Mouse (Mus musculus): Measurements from ENCODE around the gene Cdk11b.
A peak's percentile ranks its signal among the peaks of the same experiment; 100 is the strongest.

Gene Cdk11b

DNA sequence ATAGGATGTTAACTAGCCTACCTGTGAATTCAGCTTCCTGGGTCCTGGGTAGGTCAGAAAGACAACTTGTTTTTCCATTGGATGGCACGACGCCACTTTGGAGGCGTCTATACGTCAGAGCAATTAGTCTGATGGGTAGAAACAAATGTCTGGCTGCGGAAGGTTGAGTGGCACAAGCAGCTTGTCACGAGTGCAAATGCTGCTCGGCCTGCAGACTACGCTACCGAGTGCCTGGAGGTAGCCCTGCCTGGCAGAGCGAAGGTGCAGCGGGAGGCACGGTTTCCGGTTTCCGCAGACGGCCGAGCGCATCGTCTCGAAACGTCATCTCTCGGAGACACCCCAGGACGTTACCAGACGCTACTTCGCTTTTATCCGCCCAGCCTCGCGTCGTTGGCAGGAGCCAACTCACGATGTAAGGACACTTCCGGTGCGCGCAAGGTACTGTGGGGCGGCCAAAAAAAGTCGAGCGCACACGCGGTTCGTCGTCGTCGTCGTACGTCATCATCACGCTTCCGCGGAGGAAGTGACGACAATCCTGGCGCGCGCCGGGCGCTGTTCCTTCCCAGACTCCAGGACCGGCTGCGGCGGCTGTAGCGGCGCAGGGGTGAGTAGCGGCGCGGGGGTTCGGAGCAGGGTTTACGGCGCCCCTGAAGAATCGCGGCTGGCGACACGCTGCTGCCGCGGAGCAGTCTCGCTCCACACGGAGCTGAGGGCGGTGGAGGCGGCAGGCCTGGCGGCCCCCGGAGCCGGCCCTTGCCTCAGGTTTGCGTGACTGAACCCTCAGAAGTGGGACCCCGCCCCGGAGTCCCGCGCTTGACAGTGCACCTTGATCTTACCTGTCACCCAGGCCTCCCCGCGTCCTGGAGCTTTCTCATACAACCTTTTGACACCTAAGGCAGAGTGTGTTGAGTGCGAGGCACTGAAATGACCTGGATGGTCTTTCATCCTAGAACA, at the start of gene Cdk11b:
TSS of gene Cdk11b (plus strand) at position 517 of the 954 bp plus-strand sequence.
- peak; percentile 96 for DNase-seq (ENCODE audit: inconsistent ontology term)

DNA sequence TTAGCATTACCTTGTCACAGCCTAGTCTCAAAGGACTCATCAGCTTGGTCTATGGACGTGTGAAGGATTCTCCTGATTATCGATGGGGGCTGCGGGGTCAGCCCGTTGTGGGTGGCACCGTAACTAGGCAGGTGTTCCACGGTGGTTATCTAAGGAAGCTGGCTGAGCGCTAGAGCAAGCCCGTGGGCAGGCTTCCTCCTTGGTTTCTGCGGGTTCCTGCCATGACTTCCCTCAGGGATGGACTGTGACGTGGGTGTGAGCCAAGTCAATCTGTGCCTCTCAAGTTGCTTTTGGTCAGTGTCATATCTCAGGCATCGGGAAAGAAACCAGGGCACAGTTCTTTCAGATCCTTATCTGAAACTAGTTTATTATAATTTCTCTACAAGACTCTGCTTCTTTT, 49.7 kb upstream of the Cdk11b start:
- DNase-seq (ENCODE audit: inconsistent ontology term) = no peak

DNA sequence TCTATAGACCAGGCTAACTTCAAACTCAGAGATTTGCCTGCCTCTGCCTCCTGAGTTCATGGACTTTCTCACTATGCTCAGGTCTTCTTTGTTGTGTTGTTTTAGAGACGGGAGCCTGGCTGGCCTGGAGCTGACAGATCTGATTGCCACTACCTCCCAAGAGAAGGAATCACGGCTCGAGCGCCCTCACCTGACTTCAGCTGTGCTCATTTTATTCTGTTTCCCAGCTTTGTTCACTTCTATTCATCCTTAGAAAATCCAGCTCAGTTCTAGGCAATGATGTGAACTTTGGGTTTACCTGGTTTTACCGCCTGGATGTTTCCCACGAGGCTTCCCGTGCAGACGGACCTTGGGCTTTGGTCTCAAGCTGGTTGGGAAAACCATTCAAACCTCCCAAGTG, 49.1 kb upstream of the Cdk11b start:
- DNase-seq (ENCODE audit: inconsistent ontology term) = no peak

DNA sequence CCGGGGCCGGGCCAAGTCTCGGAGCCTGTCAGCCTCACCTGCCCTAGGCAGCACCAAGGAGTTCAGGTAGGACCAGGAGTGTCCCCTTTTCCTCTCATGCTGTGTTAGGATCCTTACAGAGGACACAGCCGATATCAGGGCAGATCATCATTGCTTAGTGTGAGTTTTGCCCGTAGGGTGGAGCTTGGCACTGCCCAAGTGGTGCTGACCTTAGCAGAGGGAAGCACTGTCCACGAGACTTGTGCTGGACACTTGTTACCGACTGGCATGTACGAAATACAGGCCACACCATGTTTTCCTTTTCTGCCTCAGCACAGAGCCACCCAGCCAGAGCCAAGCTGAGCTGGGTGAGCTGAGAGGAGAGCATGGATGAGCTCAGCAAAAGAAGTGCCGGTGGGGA, 47.5 kb upstream of the Cdk11b start:
- DNase-seq (ENCODE audit: inconsistent ontology term) = no peak

DNA sequence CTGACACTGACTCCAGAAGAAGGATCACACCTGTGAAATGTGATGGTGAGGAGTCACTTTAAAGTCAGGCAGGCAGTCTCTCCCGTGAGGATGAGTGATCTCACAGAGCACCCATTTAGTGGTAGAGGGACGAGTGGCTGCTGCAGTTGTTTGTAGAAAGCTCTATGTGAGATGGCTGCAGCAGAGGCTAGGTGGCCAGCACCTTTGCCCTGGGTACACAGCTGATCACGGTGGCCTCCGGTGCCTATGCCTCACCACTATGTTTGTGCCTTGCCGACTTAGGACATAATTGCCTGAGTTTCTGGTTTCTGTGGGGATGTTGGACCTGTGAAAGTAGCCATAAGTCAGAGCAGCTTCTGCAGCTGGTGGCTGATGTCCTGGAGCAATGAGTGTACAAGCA, 46.9 kb upstream of the Cdk11b start:
- no peak for DNase-seq (ENCODE audit: inconsistent ontology term)

DNA sequence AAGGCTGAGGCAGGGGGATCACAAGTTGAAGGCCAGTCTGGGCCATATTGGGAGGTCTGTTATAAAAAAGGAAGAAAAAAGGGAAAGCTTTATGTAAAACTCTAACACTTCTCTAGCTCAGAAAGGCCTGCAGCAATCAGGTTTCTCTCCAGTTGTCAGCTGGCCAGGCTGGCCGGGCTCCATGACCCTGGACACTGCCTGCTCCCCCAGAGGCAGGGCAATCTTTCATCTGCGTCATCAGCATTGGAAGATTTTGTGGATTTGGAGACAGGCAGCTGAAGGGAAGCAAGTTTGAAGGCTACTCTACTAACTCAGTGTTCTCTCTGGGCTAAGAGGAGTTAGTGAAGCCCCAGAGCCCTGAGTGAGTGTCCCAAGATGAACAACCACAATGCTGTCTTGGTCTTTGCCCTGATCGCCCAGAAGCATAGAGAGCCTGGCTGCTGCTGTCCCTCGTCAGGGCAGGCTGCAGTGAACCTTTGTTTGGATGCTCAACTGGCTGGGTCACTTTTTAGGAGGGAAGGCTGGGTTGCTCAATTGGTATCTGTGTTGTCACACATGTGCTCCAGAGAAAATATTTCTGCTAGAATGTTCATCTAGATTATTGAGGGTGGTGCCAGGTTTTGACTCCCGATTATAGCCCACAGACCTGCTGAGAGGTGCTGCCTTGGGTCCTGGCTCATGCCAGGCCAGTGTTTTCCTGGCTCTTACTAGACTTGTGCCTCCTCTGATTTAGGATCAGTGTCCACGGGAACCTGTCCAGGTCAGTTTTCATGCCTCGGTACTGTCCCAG, 46.1 kb upstream of the Cdk11b start:
- DNase-seq (ENCODE audit: inconsistent ontology term) = no peak

DNA sequence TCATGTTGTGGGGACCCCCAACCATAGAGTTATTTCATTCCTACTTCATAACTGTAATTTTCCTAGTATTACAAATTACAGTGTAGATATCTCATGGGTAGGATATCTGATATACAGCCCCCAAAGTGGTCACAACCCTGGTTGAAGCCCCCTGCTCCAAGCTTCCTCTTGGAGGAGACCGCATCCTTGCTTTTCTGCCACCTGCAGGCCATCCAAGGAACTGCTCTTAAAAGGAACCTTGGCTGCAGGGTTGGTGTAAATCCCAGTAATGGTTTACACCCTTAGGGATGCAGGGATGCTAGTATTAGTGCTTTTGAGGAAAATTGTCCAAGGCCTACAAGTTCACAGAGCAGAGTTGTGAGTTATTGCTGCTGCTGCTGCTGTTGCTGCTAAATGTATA, 44.2 kb upstream of the Cdk11b start:
- no peak for DNase-seq (ENCODE audit: inconsistent ontology term)

DNA sequence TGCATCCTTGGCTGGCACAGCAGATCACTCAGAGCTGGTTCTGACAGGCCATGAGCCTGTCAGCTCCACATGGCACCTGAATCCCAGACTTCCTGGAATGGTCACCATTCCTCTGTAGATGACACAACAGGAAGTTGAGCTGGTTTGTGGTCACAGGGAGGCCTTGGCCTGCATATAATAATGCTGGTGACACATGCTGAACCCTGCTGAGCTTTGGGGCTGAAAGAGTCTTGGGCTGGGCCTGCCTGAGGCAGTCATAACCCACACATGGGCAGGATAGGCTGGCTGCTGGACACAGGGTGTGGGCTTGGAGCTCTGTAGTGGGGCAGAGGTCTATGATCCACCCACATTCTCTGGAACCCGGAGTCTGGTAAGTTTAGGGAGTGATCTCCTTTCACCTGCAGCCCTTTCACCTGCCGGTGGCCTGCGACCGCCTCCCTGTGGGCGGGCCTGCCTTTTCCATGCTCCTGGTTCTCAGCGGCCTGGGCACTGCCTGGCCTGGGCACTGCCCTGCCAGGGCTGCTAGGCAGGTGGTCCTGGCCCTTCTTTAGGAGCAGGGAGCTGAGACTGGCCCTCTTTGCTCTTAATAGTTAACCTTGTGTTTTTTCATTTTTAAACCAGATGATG, 42.3 kb upstream of the Cdk11b start:
- DNase-seq (ENCODE audit: inconsistent ontology term) = peak; percentile 80

DNA sequence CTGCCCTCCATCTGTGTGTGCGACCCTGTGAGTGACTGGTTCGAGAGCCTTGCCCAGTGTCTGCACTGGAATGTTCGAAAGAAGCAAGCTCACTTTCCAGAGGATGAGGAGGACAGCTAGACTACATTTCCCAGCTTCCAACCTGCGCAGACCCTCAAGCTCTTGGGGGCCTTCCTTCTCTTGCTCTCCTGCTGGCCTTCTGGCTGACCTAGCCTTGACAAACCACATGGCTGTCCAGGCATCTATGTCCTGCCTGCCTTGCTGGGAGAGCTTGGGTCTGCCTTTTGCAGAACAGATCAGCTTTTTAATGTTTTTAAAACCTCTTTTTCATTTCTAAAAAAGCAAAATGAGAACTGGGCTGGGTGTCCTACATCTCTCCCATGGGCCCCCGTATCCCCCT, 35.3 kb upstream of the Cdk11b start:
- DNase-seq (ENCODE audit: inconsistent ontology term) = no peak

DNA sequence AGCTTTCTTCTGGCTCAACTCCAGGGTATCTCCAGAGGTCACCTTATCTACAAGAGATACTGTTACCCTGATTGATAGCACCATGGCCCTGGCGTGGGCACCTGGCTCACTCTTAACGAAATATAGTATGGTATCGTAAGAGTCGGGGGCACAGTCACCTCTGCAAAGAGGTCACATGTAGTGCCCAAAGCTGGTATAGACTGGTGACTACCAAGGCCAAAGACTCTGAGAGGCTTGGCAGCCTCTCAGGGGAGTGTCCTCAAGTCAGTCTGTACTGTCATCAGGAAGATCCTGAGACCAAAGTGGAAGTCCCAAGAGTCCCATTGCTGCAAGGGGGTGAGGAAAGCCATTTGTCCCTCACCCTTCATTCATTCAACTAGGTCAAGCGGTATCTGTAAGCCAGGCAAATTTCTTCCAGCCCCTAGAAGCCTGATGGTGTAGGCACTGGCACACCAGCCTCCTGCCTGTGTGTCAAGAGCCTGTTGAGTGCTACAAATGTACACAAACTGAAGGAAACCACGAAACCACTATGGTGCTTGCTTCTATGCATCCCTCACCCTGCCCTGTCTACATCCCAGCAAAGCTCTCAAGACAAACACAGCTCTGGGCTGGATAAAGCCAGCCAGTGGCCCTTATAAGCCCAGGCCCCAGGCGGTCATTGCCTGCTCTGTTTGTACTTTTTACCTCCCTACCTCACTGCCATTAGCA, 33.5 kb upstream of the Cdk11b start:
- no peak for DNase-seq (ENCODE audit: inconsistent ontology term)

DNA sequence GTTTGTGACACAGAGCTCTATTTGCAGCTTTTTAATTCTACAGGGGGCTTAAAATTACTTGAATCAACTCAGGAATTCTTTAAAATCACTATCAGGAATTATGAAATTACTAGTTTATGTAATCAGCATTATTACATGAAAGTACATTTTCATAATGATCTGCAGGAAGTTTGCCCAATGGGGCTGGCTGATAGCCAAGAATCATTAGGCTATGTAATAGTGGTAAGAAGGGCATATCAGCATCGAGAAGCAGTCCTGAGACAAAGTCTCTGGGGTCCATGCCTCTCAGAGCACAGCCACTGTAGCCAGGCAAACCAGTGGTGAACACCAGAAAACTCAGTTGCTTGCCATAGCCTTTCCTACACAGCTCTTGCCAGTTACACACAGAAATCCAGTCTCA, 30.9 kb upstream of the Cdk11b start:
- DNase-seq (ENCODE audit: inconsistent ontology term) = no peak

DNA sequence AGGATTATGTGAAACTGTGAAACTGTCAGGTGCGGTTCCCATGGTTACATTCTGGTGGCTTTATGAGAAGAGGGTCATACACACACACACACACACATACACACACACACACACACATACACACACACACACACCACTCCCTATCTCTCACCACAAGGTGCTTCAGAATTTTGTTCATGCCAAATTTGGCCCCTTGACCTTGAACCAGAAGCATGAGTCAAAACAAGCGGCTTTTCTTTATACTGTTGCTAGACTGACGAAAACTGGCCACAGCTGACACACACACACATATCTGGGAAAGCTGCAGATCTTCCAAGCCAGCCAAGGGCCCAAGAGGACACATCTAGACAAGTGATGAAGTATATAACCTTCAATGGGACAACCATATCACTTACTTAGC, 28.9 kb upstream of the Cdk11b start:
- DNase-seq (ENCODE audit: inconsistent ontology term) = no peak

DNA sequence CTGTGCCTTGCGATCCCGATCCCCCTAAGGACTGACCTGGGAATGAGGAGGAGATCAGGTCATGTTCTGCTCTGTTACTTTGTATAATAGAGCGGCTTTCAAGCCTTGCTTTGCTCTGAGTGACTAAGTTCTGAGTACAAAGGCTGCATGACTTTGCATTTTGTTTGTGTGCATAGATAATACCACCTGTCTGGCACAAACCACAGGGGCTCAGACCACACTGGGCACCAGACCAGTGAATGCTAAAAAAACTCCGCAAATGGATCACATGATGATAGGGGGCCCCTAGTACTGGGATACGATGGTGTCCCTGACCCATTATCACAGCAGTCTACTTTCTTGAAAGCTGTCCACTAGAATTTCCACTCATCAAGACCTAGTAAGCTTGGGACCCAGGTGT, 28.0 kb upstream of the Cdk11b start:
- no peak for DNase-seq (ENCODE audit: inconsistent ontology term)

DNA sequence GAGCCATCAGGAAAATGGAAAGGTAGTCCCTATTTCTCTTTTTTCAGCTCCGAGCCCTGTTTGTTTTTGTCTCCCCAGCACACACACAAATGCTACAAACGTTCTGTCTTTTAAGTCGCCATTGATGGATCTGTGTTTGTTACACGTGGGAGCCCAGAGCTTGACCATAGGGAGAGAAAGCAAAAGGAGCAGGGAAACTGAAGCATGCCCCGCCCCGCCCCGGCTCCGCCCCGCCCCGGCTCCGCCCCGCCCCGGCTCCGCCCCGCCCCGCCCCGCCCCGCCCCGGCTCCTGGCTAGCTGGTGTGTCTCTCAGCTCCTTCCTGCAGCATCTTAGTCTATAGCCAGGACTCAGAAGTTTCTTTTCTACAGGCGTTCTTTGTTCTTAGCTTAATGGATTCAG, 26.1 kb upstream of the Cdk11b start:
- no peak for DNase-seq (ENCODE audit: inconsistent ontology term)

DNA sequence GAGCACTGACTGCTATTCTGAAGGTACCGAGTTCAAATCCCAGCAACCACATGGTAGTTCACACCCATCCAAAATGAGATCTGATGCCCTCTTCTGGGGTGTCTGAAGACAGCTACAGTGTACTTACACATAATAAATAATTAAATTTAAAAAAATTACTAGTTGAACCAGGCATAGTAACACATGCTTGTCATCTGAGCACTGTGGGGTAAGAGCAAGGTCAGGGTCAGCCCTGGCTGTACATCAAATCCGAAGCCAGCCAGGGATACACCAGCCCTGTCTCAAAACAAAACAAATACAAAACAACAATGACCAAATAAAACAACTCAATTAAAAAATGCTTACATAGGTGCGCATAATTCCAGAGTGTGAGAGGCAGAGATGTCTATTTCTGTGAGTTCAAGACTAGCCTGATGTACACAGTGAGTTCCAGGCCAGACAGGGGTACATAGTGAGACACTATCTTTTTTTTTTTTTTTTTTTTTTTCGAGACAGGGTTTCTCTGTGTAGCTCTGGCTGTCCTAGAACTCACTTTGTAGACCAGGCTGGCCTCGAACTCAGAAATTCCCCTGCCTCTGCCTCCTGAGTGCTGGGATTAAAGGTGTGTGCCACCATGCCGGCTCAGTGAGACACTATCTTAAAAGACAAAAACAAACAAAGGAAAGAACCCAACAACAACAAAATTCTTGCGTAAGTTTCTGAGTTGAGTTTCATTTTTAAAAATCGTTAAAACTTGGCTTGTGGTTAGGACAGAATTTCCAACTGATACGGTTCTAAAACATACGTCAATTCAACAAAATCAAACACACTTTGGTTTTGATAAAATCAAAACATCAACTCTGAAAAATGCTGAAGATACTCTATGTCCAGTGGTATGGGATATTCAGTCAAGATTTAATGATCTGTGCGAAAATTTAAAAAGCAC, 24.5 kb upstream of the Cdk11b start:
- no peak for DNase-seq (ENCODE audit: inconsistent ontology term)

DNA sequence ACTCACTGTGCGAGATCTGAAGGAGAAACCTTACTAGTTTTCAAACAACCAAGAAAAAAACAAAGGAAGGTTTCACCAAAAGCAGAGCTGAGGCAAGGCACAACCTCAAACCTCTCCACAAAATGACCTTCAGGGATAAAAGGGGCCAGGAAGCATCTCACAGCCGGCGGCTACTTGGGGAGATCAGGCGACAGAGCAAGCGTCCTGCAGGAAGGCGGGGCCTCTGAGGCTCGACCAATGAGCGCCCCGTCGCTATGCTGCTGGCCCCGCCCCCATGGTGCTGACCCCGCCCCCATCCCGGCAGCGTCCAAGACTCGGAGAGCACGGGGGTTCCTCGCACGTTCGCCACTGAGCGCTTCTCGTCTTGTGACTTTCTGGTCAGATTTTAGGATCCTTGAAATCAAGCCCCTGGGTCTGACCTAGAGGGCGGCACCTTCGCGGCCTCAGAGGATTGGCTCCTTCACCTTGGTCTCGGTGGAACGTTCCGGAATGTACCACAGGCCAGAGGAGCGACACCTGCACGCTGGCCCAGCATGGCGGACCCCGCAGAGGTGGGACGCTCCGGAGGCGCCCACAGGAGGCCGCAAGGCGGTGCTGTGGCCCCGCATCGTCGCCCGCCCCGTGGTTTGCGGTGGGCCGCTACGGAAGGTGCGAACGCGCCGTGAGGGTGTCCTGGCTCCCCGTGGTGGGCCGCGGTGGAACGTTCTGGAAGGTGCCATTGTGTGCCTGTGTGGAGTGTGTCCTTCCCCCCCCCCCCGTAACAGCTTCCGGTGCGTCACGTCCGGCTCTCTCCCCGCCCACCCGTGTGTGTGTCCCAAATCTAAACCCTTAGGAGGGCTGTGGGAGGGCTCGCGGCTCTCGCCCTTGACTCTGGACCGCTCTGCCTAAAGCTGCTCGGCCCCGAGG, 23.3 kb upstream of the Cdk11b start, which contains the start of gene Slc35e2:
TSS of gene Slc35e2 (plus strand) at position 326 of the 906 bp plus-strand sequence.
- DNase-seq (ENCODE audit: inconsistent ontology term) = peak; percentile 98

DNA sequence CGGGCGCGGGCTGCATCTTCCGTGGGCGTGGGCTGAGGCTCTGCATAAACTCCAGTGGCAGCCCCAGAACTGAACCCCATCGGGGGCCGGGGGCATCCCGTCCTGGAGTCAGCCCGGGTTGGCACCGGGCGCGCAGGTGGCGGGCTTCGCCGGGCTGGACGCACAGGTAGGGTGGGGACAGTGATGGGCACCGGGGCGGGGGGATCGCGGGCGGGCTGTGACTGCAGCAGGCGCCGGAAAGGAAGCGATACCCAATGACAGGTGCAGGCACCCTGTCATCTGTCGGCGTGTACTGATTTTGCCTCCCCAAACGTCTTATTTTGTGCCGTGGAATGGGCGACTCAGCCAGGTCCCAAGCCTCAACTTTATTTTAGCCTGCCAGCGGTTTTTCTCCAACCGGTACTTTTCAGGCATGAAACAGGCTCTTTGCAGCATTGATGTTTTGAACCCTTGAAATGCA, 22.6 kb upstream of the Cdk11b start:
- no peak for DNase-seq (ENCODE audit: inconsistent ontology term)

DNA sequence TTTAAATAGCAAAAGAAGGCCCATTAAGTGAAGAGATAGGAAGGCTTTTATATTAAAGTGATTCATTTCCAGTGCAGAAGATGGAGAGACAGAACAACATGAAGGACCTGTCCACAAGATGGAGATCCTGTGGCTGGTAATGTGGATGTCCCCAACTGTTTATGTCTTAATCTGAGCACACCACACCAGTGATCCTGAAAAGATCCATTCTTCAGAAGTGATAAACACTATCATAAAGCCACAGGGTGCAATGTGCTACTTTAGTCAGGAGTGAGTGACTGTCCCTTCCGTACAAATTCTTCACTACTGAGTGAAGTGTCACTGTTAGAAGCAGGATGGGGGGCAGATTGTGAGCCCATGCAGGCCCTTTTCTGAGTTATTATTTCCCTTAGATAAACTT, 21.9 kb upstream of the Cdk11b start:
- no peak for DNase-seq (ENCODE audit: inconsistent ontology term)

DNA sequence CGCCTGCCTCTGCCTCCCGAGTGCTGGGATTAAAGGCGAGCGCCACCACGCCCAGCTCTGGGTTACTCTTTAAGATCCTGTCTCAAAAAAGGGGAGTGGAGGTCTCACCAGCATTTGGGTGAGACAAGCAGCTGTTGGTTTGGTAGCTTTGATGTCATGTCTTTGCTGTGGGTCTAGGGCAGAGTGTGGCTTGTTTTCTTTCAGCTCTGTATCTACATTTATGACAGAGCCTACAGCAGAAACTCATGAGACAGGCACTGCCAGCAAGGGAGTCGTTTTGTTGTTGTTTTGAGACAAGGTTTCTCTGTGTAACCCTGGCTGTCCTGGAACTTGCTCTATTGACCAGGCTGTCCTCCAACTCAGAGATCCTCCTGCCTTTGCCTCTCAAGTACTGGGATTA, 20.9 kb upstream of the Cdk11b start:
- no peak for DNase-seq (ENCODE audit: inconsistent ontology term)

Data from Muller cell, postnatal 12 days (primary cell).